10 mouse cellular contexts compared by ENCODE assay signal in the genomic region with DNA sequence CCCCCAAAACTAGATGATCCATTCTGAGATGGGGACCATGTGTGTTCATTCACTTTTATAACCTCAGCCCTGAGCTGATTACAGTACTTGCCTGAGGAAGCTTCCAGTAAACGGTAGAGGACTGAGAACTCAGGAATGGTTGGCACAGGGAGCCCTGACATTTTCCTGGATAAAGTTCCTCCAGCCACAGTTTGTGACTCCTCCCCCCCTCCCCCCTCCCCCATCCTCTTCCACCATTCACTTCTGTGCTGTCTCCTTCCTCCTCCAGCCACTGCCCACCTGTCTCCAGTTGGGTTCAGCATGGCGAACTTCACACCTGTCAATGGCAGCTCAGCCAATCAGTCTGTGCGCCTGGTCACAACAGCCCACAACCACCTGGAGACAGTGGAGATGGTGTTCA. TPM values are rescaled to one million over a fixed set of nuclear protein-coding genes. Genes with fewer than 3 reads are reported as not detected.
DNase-seq lines count a peak whose midpoint lies in the region; ATAC-seq and TF ChIP-seq lines count a peak whose summit lies in the region.
"Had no signal": no experiment of that assay in that cellular context is flagged by ENCODE, and none has a peak within 500 bp of the region (broad histone marks: within the 10 kb centered on the region; RNA-seq: fewer than 3 reads in every experiment).

A gene (plus strand): TSS at position 301 of the 400 bp plus-strand sequence.

- 87% methylated on average over 3 of the region's 3 CpGs for whole genome bisulfite sequencing in forebrain, embryonic 13.5 days
- WGBS in forebrain, embryonic 15.5 days: 95% methylated on average over 3 of the region's 3 CpGs
- 85% methylated on average over 3 of the region's 3 CpGs for WGBS in heart, postnatal 0 days
- WGBS in limb, embryonic 12.5 days: 81% methylated on average over 3 of the region's 3 CpGs

- no peak within 1 kb of the TSS for H3K9ac ChIP-seq in forebrain, embryonic 13.5 days
- H3K9ac ChIP-seq in forebrain, embryonic 15.5 days (replicated peaks): no peak within 1 kb of the TSS
- H3K9ac ChIP-seq in heart, postnatal 0 days (replicated peaks; ENCODE audit: low read depth, low read length): no peak within 1 kb of the TSS
- no peak within 1 kb of the TSS for H3K9ac ChIP-seq in limb, embryonic 12.5 days (replicated peaks)

- peaks cover 48% of the 10 kb centered on the region for H3K4me1 ChIP-seq in forebrain, embryonic 13.5 days
- peaks cover 49% of the 10 kb centered on the region for H3K4me1 ChIP-seq in forebrain, embryonic 15.5 days
- H3K4me1 ChIP-seq in heart, postnatal 0 days (ENCODE audit: control insufficient read depth, insufficient read depth): peaks cover 17% of the 10 kb centered on the region
- peaks cover 42% of the 10 kb centered on the region for H3K4me1 ChIP-seq in limb, embryonic 12.5 days (replicated peaks)

- TF ChIP-seq CTCF in left cerebral cortex, adult 2 months (IDR thresholded peaks at IDR 0.05): no peak
- TF ChIP-seq CTCF in heart, postnatal 0 days (IDR thresholded peaks at IDR 0.05; ENCODE audit: low read depth): no peak

- no peak for DNase-seq in left cerebral cortex, adult 2 months (ENCODE audit: extremely low spot score in 1 of 2, low spot score in 2 of 2)
- DNase-seq in left cerebral cortex, adult 11 months (ENCODE audit: low spot score): no peak
- DNase-seq in heart, postnatal 0 days (ENCODE audit: low spot score): no peak
- no peak for DNase-seq in thymus, postnatal 4 days
- no peak for DNase-seq in thymus, adult 18-20 months
- DNase-seq: embryo, embryonic 11 days; kidney, adult 11 months had no signal

- H3K9me3 ChIP-seq in forebrain, embryonic 13.5 days (replicated peaks): no peaks in the 10 kb centered on the region
- H3K9me3 ChIP-seq in forebrain, embryonic 15.5 days: no peaks in the 10 kb centered on the region
- H3K9me3 ChIP-seq in heart, postnatal 0 days (replicated peaks; ENCODE audit: control insufficient read depth, low read length): no peaks in the 10 kb centered on the region
- H3K9me3 ChIP-seq in limb, embryonic 12.5 days: no peaks in the 10 kb centered on the region

- H3K27ac ChIP-seq in forebrain, embryonic 13.5 days: no peak within 1 kb of the TSS
- no peak within 1 kb of the TSS for H3K27ac ChIP-seq in forebrain, embryonic 15.5 days (replicated peaks)
- peak within 1 kb of the TSS; percentile 73; the same call in 1 of the 2 replicates for H3K27ac ChIP-seq in left cerebral cortex, adult 2 months
- H3K27ac ChIP-seq in heart, postnatal 0 days (ENCODE audit: low read depth): no peak within 1 kb of the TSS
- H3K27ac ChIP-seq in limb, embryonic 12.5 days: no peak within 1 kb of the TSS

- H3K4me3 ChIP-seq in forebrain, embryonic 13.5 days: no peak within 1 kb of the TSS
- H3K4me3 ChIP-seq in forebrain, embryonic 15.5 days: no peak within 1 kb of the TSS
- peak within 1 kb of the TSS; percentile 16; the same call in 1 of the 2 replicates for H3K4me3 ChIP-seq in left cerebral cortex, adult 2 months
- peak within 1 kb of the TSS; percentile 10 for H3K4me3 ChIP-seq in heart, postnatal 0 days (ENCODE audit: low read depth, low read length)
- H3K4me3 ChIP-seq in limb, embryonic 12.5 days (replicated peaks): no peak within 1 kb of the TSS

- H3K36me3 ChIP-seq in forebrain, embryonic 13.5 days (ENCODE audit: poor library complexity, severe bottlenecking): peaks cover 8% of the 10 kb centered on the region; the same call in 1 of the 2 replicates
- no peaks in the 10 kb centered on the region for H3K36me3 ChIP-seq in forebrain, embryonic 15.5 days
- H3K36me3 ChIP-seq in heart, postnatal 0 days (replicated peaks; ENCODE audit: control insufficient read depth, insufficient read depth, low read length): no peaks in the 10 kb centered on the region
- peaks cover 18% of the 10 kb centered on the region for H3K36me3 ChIP-seq in limb, embryonic 12.5 days

- H3K27me3 ChIP-seq in forebrain, embryonic 13.5 days: peaks cover 41% of the 10 kb centered on the region
- H3K27me3 ChIP-seq in forebrain, embryonic 15.5 days: peaks cover 28% of the 10 kb centered on the region
- peaks cover 33% of the 10 kb centered on the region for H3K27me3 ChIP-seq in heart, postnatal 0 days (ENCODE audit: control insufficient read depth, insufficient read depth, low read length)
- peaks cover 38% of the 10 kb centered on the region for H3K27me3 ChIP-seq in limb, embryonic 12.5 days

- no peak for ATAC-seq in forebrain, embryonic 13.5 days
- no peak for ATAC-seq in forebrain, embryonic 15.5 days (replicated peaks)
- ATAC-seq in heart, postnatal 0 days (ENCODE audit: insufficient read depth, low read depth): no peak
- no peak for ATAC-seq in limb, embryonic 12.5 days (ENCODE audit: insufficient number of reproducible peaks, insufficient read depth, low FRiP score, low TSS enrichment, low read depth)

- H3K4me2 ChIP-seq in forebrain, embryonic 13.5 days: peak within 1 kb of the TSS; percentile 25
- H3K4me2 ChIP-seq in forebrain, embryonic 15.5 days (replicated peaks): no peak within 1 kb of the TSS
- peak within 1 kb of the TSS; percentile 32 for H3K4me2 ChIP-seq in heart, postnatal 0 days (ENCODE audit: low read depth, low read length)
- peak within 1 kb of the TSS; percentile 28; the same call in 1 of the 2 replicates for H3K4me2 ChIP-seq in limb, embryonic 12.5 days

- no peak for TF ChIP-seq EP300 in heart, postnatal 0 days (IDR thresholded peaks at IDR 0.05; ENCODE audit: low read depth)

- intact Hi-C loops in left cerebral cortex, adult 2 months (cut with DNase I): loop anchor here (5.0 to 10.0 kb wide), 3 partner anchors 130 to 242 kb away; a partner anchor contains a TSS

RNA-seq across cellular contexts. Expression of the gene that starts here (rescaled TPM):
- 0.83 and 0.88 TPM in 2 replicates for polyA plus RNA-seq in forebrain, embryonic 13.5 days (2015; fragmentation: Nextera tagmentation; extraction: Ambion mirVana)
- 1.5 and 1.8 TPM in 2 replicates for polyA plus RNA-seq in forebrain, embryonic 15.5 days (2015; fragmentation: Nextera tagmentation; extraction: Ambion mirVana)
- total RNA-seq in left cerebral cortex, adult 2 months (2021): 10 to 100 TPM; 47.9 to 59.9 TPM
- 0.27 TPM in 1 of 2 replicates, not detected in the other for total RNA-seq in heart, postnatal 0 days (2014; rRNA removed; ENCODE audit: low replicate concordance)
- not detected in 2 replicates for polyA plus RNA-seq in heart, postnatal 0 days (2015; fragmentation: Nextera tagmentation; extraction: Ambion mirVana)
- polyA plus RNA-seq in limb, embryonic 12.5 days (2016; fragmentation: Nextera tagmentation; extraction: Ambion mirVana): 0.33 and 0.65 TPM in 2 replicates

Comparison
In these comparisons a context has a peak if more than half of its experiments do, and no peak if none do; other contexts are left out.
1. RNA of the gene that starts here (total RNA-seq): 47.9 to 59.9 TPM in left cerebral cortex, adult 2 months; 0.27 TPM in heart, postnatal 0 days; every median in the first group is over 10 times any median in the second.
2. H3K4me3 ChIP-seq: peak in left cerebral cortex, adult 2 months (single experiment) and heart, postnatal 0 days (single experiment); none in forebrain, embryonic 13.5 days (single experiment), forebrain, embryonic 15.5 days (single experiment) and limb, embryonic 12.5 days (single experiment).